Mouse (Mus musculus) brain, embryonic 14.5 days (tissue): ENCODE measurements at regions not wholly inside any gene's neighbourhood (a gene's known extent, or its start where the extent isn't known, plus 50 kb on each side); places are given as distances from the start of the nearest gene placed in this dataset.

Experiments
- DNase-seq: peaks from one replicate; pipeline ENCODE4 v3.0.0-alpha.2; 2011; ENCODE audit warnings: low read depth
- CTCF ChIP-seq: fragments of 200-500 bp; IDR thresholded peaks from 2 replicates; pipeline ENCODE4 v1.5.1; 2012; ENCODE audit warnings: inconsistent platforms, mild to moderate bottlenecking, moderate library complexity, borderline replicate concordance; ENCODE audit not compliant: insufficient read depth, insufficient read length; ENCODE audit errors: extremely low read depth
- POLR2A ChIP-seq: fragments of 200-500 bp; IDR thresholded peaks from 2 replicates; pipeline ENCODE4 v1.6.1; 2012; ENCODE audit warnings: mild to moderate bottlenecking, inconsistent platforms, borderline replicate concordance; ENCODE audit not compliant: poor library complexity, insufficient read depth, insufficient read length, severe bottlenecking; ENCODE audit errors: extremely low read depth

GRCm38 (mm10) chr11:114289946-114290345 lies 223.1 kb upstream of the Sdk2 start:
- DNase-seq: peak; percentile 64
- TF ChIP-seq CTCF (no peak), POLR2A (no peak)

GRCm38 (mm10) chr11:114284820-114285666 lies 218.2 kb upstream of the Sdk2 start:
- TF ChIP-seq POLR2A: no peak
- TF ChIP-seq CTCF: no peak
- peak; percentile 68 for DNase-seq

GRCm38 (mm10) chr11:114283208-114283607 lies 216.4 kb upstream of the Sdk2 start:
- TF ChIP-seq CTCF (peak; percentile 58; the same call in 1 of the 2 replicates), POLR2A (no peak)
- DNase-seq: peak; percentile 39

GRCm38 (mm10) chr11:114282566-114282965 lies 215.7 kb upstream of the Sdk2 start:
- TF ChIP-seq CTCF: no peak
- TF ChIP-seq POLR2A: no peak
- no peak for DNase-seq

GRCm38 (mm10) chr11:114281846-114282245 lies 215.0 kb upstream of the Sdk2 start:
- no peak for DNase-seq
- no peak for TF ChIP-seq CTCF
- TF ChIP-seq POLR2A: no peak

- DNase-seq: no peak
Measured at GRCm38 (mm10) chr11:114281041-114281695, 214.3 kb upstream of the Sdk2 start.

GRCm38 (mm10) chr11:114277513-114278304 lies 210.9 kb upstream of the Sdk2 start:
- TF ChIP-seq CTCF (no peak), POLR2A (no peak)
- DNase-seq: peak; percentile 63

More at GRCm38 (mm10) chr11:114281041-114281695, 214.3 kb upstream of the Sdk2 start:
- no peak for TF ChIP-seq POLR2A
- no peak for TF ChIP-seq CTCF

GRCm38 (mm10) chr11:114270358-114271072 lies 203.7 kb upstream of the Sdk2 start:
- peak; percentile 62 for DNase-seq
- no peak for TF ChIP-seq CTCF
- TF ChIP-seq POLR2A: no peak

GRCm38 (mm10) chr11:114261959-114262358 lies 195.1 kb upstream of the Sdk2 start:
- peak; percentile 59 for DNase-seq

GRCm38 (mm10) chr11:114258218-114258617 lies 191.4 kb upstream of the Sdk2 start:
- TF ChIP-seq CTCF (no peak), POLR2A (no peak)
- no peak for DNase-seq

More at GRCm38 (mm10) chr11:114261959-114262358, 195.1 kb upstream of the Sdk2 start:
- TF ChIP-seq POLR2A (no peak), CTCF (no peak)

GRCm38 (mm10) chr11:114257756-114258155 lies 190.9 kb upstream of the Sdk2 start:
- TF ChIP-seq POLR2A: no peak
- DNase-seq: no peak

GRCm38 (mm10) chr11:114257061-114257460 lies 190.2 kb upstream of the Sdk2 start:
- no peak for DNase-seq
- TF ChIP-seq POLR2A: no peak
